Mouse (Mus musculus) forebrain, embryonic 10.5 days (tissue): ENCODE data around the gene Cdkn1a. TPM values are rescaled to one million over a fixed set of nuclear protein-coding genes. Genes with fewer than 3 reads are reported as not detected.

Source experiments
- DNase-seq: peaks from one replicate; pipeline ENCODE4 v3.0.0-alpha.2; 2017; ENCODE audit warnings: low spot score; ENCODE audit errors: extremely low spot score
- H3K27ac ChIP-seq: fragments of 300-500 bp; sonication (generic); 2 replicates; pipeline ENCODE4 v1.5.1; 2016; ENCODE audit warnings: mild to moderate bottlenecking
- H3K27me3 ChIP-seq: fragments of 300-500 bp; sonication (generic); 2 replicates; pipeline ENCODE4 v1.6.1; 2016; ENCODE audit warnings: mild to moderate bottlenecking; ENCODE audit not compliant: poor library complexity, severe bottlenecking
- H3K36me3 ChIP-seq: fragments of 300-500 bp; sonication (generic); replicated peaks from 2 replicates; pipeline ENCODE4 v1.6.1; 2016; ENCODE audit warnings: mild to moderate bottlenecking, moderate library complexity
- H3K4me1 ChIP-seq: fragments of 300-500 bp; sonication (generic); 2 replicates; pipeline ENCODE4 v1.6.1; 2016
- H3K4me3 ChIP-seq: fragments of 300-500 bp; sonication (generic); 2 replicates; pipeline ENCODE4 v1.5.1; 2016; ENCODE audit warnings: mild to moderate bottlenecking, moderate library complexity
- H3K9me3 ChIP-seq: fragments of 300-500 bp; sonication (generic); 2 replicates; pipeline ENCODE4 v1.6.1; 2016; ENCODE audit warnings: mild to moderate bottlenecking, moderate library complexity
- whole genome bisulfite sequencing: fragments of 180-500 bp; shearing (Covaris S2); methylation state at CpG from one replicate; pipeline ENCODE4 v1.1.7; 2016; 5-methylcytosine and 5-hydroxymethylcytosine counted together
- polyA plus RNA-seq: library from polyadenylated mRNA; unstranded; fragments of >200 nt; fragmentation: Nextera tagmentation; extraction: Ambion mirVana; gene quantifications from 2 replicates; pipeline ENCODE4 v1.2.1, GENCODE M21; 2016

The Cdkn1a gene
- polyA plus RNA-seq, 1 experiment from 2014 or later = 16.8 TPM

DNA sequence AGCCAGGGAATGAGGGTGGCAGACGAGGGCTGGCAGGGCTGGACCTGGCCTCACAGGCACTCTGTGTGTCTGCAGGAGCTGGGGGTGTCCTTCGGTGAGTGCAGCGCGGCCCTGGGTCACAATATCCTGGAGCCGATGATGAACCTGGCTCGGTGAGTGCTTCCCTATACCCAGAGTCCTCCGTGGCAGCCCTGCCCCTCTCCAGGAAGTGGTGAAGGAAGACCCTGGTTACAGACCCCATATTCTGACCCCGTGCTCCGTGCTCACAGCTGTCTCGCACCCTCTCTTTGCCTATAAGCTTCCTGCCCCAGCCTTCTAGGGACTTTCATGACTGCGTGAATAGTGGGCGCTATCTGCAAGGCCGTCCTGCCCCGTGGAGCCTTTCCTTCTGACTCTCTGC lies 56.5 kb downstream of the Cdkn1a start:
- Histone ChIP-seq H3K4me3 (no peak overlapping the region), H3K36me3 (no peaks in the 10 kb centered on the region), H3K27ac (no peak overlapping the region), H3K4me1 (peaks cover 23% of the 10 kb centered on the region), H3K9me3 (peaks cover 9% of the 10 kb centered on the region), H3K27me3 (no peaks in the 10 kb centered on the region)
- DNase-seq = no peak
- 76% methylated on average over 14 of the region's 14 CpGs for WGBS

DNA sequence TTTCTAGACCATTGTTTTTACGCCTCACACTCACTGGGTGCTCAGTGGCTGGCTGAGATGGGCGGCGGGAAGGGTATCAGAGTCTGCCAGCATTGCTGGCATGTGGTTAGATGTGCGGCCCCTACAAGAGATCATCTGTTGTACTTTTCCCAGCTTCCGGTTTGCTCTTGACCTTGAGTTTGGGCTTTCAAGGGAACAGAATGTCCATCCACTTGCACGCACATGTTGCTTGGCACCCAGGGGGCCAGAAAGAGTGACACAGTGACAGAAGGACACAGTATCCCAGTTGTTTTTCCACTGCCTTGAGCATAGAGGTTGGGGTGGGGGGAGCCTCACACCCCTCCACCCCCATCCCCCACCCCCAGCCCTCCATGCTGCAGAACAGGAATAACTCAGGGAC lies 57.0 kb downstream of the Cdkn1a start:
- Histone ChIP-seq H3K9me3 (peaks cover 9% of the 10 kb centered on the region), H3K27me3 (no peaks in the 10 kb centered on the region), H3K4me3 (no peak overlapping the region), H3K4me1 (peaks cover 27% of the 10 kb centered on the region), H3K36me3 (no peaks in the 10 kb centered on the region), H3K27ac (no peak overlapping the region)
- WGBS = 93% methylated on average over 6 of the region's 6 CpGs
- DNase-seq = no peak

DNA sequence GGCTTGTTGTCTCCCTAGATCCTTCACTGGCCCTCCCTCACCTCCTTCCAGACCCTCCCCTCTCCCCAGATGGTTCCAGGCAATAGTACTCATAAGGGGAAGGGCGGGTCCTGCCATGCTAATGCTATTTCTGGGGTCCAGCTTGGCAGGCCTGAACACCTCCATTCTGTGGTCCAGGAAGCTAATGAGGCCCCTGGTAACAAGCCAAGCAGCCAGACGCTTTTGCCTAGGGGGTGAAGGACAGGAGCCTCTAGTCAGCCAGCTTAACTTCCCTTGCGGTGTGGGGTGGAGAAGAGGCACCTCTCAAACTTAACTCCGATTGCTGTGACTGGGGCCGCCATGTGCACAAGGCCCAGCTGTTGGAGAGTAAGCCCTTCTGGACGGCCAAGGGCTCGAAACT lies 59.0 kb downstream of the Cdkn1a start:
- H3K36me3 ChIP-seq = no peaks in the 10 kb centered on the region
- H3K4me1 ChIP-seq = peaks cover 32% of the 10 kb centered on the region
- DNase-seq = no peak
- H3K27me3 ChIP-seq = no peaks in the 10 kb centered on the region
- no peak overlapping the region for H3K4me3 ChIP-seq
- peak overlapping the region; percentile 44; the same call in 1 of the 2 replicates for H3K27ac ChIP-seq
- peaks cover 8% of the 10 kb centered on the region for H3K9me3 ChIP-seq
- WGBS = 79% methylated on average over 7 of the region's 7 CpGs

Other genes starting within 250 kb of the Cdkn1a start
- not detected in 2 replicates for gene Pnpla1, start 232.6 kb upstream of the Cdkn1a start, polyA plus RNA-seq
- gene 4930539E08Rik, start 175.7 kb upstream of the Cdkn1a start, polyA plus RNA-seq = 0.02 and 0.11 TPM in 2 replicates
- not detected in 2 replicates for gene Pxt1, start 147.1 kb upstream of the Cdkn1a start, polyA plus RNA-seq
- 111 and 113 TPM in 2 replicates for gene Kctd20, start 139.0 kb upstream of the Cdkn1a start, polyA plus RNA-seq
- gene Stk38, start 83.0 kb upstream of the Cdkn1a start, polyA plus RNA-seq = 117 and 119 TPM in 2 replicates
- 884 TPM in 2 replicates for gene Srsf3, start 58.3 kb upstream of the Cdkn1a start, polyA plus RNA-seq
- gene Rab44, start 23.2 kb downstream of the Cdkn1a start, polyA plus RNA-seq = 0.20 and 0.25 TPM in 2 replicates
- gene Cpne5, start 147.2 kb downstream of the Cdkn1a start, polyA plus RNA-seq = 5.3 and 6.2 TPM in 2 replicates
- gene Ppil1, start 173.2 kb downstream of the Cdkn1a start, polyA plus RNA-seq = 230 and 235 TPM in 2 replicates
- gene BC004004, start 177.8 kb downstream of the Cdkn1a start, polyA plus RNA-seq = 54.6 and 56.6 TPM in 2 replicates
- 0.71 and 0.73 TPM in 2 replicates for gene Pi16, start 226.7 kb downstream of the Cdkn1a start, polyA plus RNA-seq